Mouse (Mus musculus) embryonic facial prominence, embryonic 14.5 days (tissue): ENCODE data around the gene Elp4. TPM values are rescaled to one million over a fixed set of nuclear protein-coding genes. Genes with fewer than 3 reads are reported as not detected.
A peak's percentile ranks its signal among the peaks of the same experiment; 100 is the strongest.

ENCODE experiments used
- ATAC-seq: fragments of 200-750 bp; cut with Nextera tagmentation; 2 replicates; pipeline ENCODE4 v1.8.0; 2017; ENCODE audit warnings: low read depth, moderate number of reproducible peaks, moderate TSS enrichment
- DNase-seq: peaks from one replicate; pipeline ENCODE4 v3.0.0-alpha.2; 2015; ENCODE audit warnings: low spot score
- H3K27ac ChIP-seq: fragments of 300-500 bp; sonication (generic); replicated peaks from 2 replicates; pipeline ENCODE4 v1.5.1; 2014; ENCODE audit warnings: low read depth, mild to moderate bottlenecking, low read length, moderate library complexity
- H3K27me3 ChIP-seq: fragments of 300-500 bp; sonication (generic); replicated peaks from 2 replicates; pipeline ENCODE4 v1.6.1; 2014; ENCODE audit warnings: low read length; ENCODE audit not compliant: control insufficient read depth, insufficient read depth
- H3K36me3 ChIP-seq: fragments of 300-500 bp; sonication (generic); 2 replicates; pipeline ENCODE4 v1.6.1; 2014; ENCODE audit warnings: low read length, mixed read lengths; ENCODE audit not compliant: control insufficient read depth, insufficient read depth
- H3K4me1 ChIP-seq: fragments of 300-500 bp; sonication (generic); 2 replicates; pipeline ENCODE4 v1.6.1; 2014; ENCODE audit warnings: antibody characterized with exemption, low read length; ENCODE audit not compliant: control insufficient read depth, insufficient read depth
- H3K4me2 ChIP-seq: fragments of 300-500 bp; sonication (generic); 2 replicates; pipeline ENCODE4 v1.6.1; 2014; ENCODE audit warnings: low read depth, mild to moderate bottlenecking, low read length, moderate library complexity, mixed read lengths
- H3K4me3 ChIP-seq: fragments of 300-500 bp; sonication (generic); 2 replicates; pipeline ENCODE4 v1.5.1; 2014; ENCODE audit warnings: low read depth, mild to moderate bottlenecking, low read length
- H3K9ac ChIP-seq: fragments of 300-500 bp; sonication (generic); 2 replicates; pipeline ENCODE4 v1.6.1; 2014; ENCODE audit warnings: low read depth, mild to moderate bottlenecking, low read length, moderate library complexity, mixed read lengths
- H3K9me3 ChIP-seq: fragments of 300-500 bp; sonication (generic); 2 replicates; pipeline ENCODE4 v1.6.1; 2016; ENCODE audit warnings: low read length; ENCODE audit not compliant: control insufficient read depth
- WGBS: fragments of 180-500 bp; shearing (Covaris S2); extraction: QIAGEN DNeasy Blood & Tissue Kit; methylation state at CpG from one replicate; pipeline ENCODE4 v1.1.7; 2014; 5-methylcytosine and 5-hydroxymethylcytosine counted together
- polyA plus RNA-seq: library from polyadenylated mRNA; unstranded; fragments of >200 nt; fragmentation: Nextera tagmentation; extraction: Ambion mirVana; gene quantifications from 2 replicates; pipeline ENCODE4 v1.2.1, GENCODE M21; 2014

The Elp4 gene
- polyA plus RNA-seq, 1 experiment from 2014 or later: 28.8 TPM

DNA sequence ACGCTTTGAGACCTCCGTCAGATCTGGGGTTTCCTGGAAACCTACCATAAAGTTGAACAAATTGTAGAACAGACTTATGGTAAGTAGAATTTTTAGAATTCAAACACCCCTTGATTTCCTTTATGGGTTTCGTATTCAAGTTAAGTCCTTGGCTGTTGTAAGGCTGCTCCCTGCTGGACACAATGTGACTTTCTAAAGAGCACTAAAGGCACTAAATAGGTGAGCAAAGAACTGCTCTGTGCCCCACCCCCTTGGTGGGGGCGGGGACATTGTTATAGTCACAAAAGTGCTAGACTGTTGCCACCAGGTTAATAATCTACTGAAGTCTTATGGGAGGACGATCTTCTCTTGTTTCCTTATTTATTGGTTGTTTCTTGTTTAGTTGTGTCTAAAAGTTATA, 4.0 kb upstream of the Elp4 start:
- Histone ChIP-seq H3K4me3 (no peak overlapping the region), H3K9me3 (no peaks in the 10 kb centered on the region), H3K36me3 (peaks cover 23% of the 10 kb centered on the region), H3K27me3 (no peaks in the 10 kb centered on the region), H3K9ac (no peak overlapping the region), H3K4me2 (no peak overlapping the region), H3K27ac (no peak overlapping the region), H3K4me1 (peaks cover 12% of the 10 kb centered on the region)
- ATAC-seq: no peak
- DNase-seq: no peak
- 84% methylated on average over 5 of the region's 5 CpGs for WGBS

DNA sequence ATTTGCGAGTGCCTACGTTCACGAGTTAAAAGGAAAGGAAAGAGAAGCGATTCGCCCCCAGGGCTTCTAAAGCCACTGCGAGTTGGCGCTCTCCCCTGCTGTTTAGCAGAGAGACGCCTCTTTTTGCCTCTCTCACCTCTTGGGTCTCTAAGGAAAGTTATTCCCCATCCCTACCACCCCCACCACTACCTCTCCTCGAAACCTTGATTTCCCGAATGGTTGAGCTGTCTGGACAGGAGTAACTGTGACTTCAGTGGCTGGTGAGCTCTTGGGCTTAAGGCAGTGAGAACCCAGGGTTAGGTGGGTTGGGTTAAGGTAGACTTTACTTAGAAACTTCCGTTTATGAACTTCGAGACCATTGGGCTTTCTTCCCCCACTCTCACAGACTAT, 388 bp upstream of the Elp4 start:
- peak; percentile 10 for ATAC-seq
- peak overlapping the region; percentile 77 for H3K9ac ChIP-seq
- peak overlapping the region; percentile 65 for H3K4me3 ChIP-seq
- no peak overlapping the region; the same call in 1 of the 2 replicates for H3K27ac ChIP-seq
- H3K4me1 ChIP-seq: peaks cover 12% of the 10 kb centered on the region
- H3K36me3 ChIP-seq: peaks cover 11% of the 10 kb centered on the region; the same call in 1 of the 2 replicates
- peak overlapping the region; percentile 69 for H3K4me2 ChIP-seq
- no peaks in the 10 kb centered on the region for H3K9me3 ChIP-seq
- H3K27me3 ChIP-seq: no peaks in the 10 kb centered on the region
- no peak for DNase-seq
- WGBS: 0% methylated on average over 12 of the region's 12 CpGs

DNA sequence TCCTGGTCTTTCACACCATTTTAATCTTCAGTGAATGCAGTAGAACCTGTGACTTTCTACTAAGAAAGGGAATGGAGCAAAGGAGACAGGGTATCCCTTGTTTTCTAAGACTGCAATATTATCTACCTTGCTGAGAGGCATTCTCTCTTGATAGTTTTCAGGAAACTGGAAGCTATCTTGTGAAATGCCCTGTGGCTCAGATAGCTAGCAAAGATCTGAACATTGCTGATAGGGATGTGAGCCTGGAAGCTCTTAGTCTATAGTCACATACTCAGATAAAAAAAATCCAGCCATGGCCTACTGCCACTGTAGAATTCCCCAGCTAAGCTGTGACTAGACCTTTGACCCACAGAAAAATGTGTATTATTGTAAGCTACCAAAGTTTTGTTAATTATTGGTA, 13.5 kb downstream of the Elp4 start:
- H3K9me3 ChIP-seq: peaks cover 15% of the 10 kb centered on the region; the same call in 1 of the 2 replicates
- no peak for ATAC-seq

DNA sequence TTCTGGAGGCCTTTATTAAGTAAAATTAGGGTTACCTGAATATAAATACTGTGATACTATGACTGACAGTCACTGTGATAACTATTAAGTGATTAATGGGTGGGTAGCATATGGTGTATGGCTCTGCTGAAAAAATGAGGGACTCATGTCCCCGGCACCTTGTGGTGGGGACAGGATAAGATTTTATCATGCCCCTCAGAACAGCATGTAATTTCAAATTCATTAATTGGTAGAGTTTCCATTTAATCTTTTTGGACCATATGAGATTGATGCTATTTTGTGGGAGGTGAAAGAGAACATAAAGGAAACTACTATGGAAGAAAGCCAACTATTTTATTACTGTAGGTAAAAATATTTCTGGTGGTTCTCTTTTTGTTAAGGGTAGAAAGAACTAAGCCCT, 31.0 kb downstream of the Elp4 start:
- H3K4me3 ChIP-seq: no peak overlapping the region
- no peak overlapping the region for H3K27ac ChIP-seq
- no peak overlapping the region for H3K4me2 ChIP-seq
- H3K9ac ChIP-seq: no peak overlapping the region
- 91% methylated on average over 1 of the region's 1 CpGs for WGBS
- no peaks in the 10 kb centered on the region for H3K4me1 ChIP-seq
- DNase-seq (no peak), ATAC-seq (no peak)
- H3K9me3 ChIP-seq: 0 out of 2 replicates have a peak, but pooled peaks cover 5% of the 10 kb centered on the region
- H3K27me3 ChIP-seq: no peaks in the 10 kb centered on the region
- peaks cover 4% of the 10 kb centered on the region; the same call in 1 of the 2 replicates for H3K36me3 ChIP-seq

More for the DNA sequence above, 13.5 kb downstream of the Elp4 start:
- Histone ChIP-seq H3K36me3 (peaks cover 13% of the 10 kb centered on the region), H3K4me2 (no peak overlapping the region), H3K4me3 (no peak overlapping the region), H3K4me1 (no peaks in the 10 kb centered on the region), H3K9ac (no peak overlapping the region), H3K27me3 (no peaks in the 10 kb centered on the region), H3K27ac (no peak overlapping the region)
- DNase-seq: no peak

DNA sequence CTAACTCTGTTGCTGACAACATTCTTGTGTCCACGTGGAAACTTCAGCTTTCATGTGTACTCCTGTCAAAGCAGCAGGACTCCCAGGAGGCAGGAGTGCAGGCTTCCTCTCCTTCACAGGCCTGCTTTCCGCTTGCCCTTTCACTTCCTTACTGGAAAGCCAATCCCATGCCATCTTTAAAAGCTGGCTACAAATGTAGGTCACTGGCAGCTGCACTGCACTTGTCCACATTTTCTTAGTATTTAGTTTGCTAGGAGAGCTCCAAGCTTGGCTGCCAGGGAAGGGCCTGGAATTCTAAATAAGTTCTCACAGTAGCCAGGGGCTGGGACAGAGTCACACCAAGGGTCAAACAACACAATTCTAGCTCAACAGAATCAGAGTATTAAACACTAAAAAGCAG, 49.6 kb downstream of the Elp4 start:
- DNase-seq: peak; percentile 13
- no peaks in the 10 kb centered on the region; the same call in 1 of the 2 replicates for H3K9me3 ChIP-seq
- no peaks in the 10 kb centered on the region for H3K36me3 ChIP-seq
- 30% methylated on average over 2 of the region's 2 CpGs for WGBS
- H3K9ac ChIP-seq: no peak overlapping the region
- no peak for ATAC-seq
- no peak overlapping the region for H3K4me2 ChIP-seq
- no peaks in the 10 kb centered on the region for H3K27me3 ChIP-seq
- no peak overlapping the region for H3K4me3 ChIP-seq
- no peak overlapping the region for H3K27ac ChIP-seq
- no peaks in the 10 kb centered on the region for H3K4me1 ChIP-seq

DNA sequence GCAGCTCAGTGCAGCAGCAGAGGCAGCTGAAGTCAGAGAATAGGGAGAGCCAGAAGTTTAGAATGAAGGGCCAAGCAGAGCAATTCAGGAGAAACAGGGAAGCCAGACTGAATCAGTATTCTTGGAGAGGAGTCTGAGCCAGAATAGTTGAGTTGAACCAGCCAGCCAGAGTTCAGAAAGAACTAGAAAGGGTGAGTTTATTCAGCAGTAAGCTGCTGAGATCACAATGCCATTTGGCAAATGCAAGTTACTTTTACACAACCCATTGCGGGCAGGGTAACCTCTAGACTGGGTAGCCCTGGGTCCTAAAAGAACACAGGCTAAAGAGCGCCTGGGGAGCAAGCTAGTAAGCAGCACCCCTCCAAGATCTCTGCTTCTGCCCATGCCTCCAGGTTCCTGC, 51.4 kb downstream of the Elp4 start:
- ATAC-seq: no peak

DNA sequence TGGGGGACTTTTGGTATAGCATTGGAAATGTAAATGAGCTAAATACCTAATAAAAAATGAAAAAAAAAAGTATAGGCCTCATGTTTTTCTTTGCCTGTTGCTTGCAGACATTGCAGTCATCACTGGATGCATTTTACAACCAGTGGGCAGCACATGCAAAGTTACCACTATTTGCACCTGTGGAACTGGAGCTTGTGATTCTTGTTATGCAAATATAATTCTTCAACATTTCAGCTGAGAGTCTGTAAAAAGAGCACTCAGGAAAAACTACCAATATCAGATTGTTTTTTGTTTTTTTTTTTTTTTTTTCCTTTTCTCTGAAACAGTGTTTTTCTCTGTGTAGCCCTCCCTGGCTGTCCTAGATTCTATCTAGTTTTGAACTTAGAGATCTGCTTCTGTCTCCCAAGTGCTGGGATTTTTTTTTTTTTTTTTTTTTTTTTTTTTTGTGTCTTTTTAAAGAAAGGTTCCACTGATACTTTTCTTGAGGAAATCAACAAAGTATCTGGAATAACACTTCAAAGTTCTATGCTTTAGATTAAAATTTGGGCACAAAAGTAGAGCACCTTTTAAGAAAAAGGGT, 52.6 kb downstream of the Elp4 start:
- no peaks in the 10 kb centered on the region for H3K4me1 ChIP-seq
- H3K27ac ChIP-seq: no peak overlapping the region
- no peak overlapping the region for H3K4me2 ChIP-seq
- no peak overlapping the region for H3K4me3 ChIP-seq
- H3K9ac ChIP-seq: no peak overlapping the region
- no peaks in the 10 kb centered on the region for H3K27me3 ChIP-seq
- ATAC-seq: no peak
- H3K36me3 ChIP-seq: no peaks in the 10 kb centered on the region
- no peaks in the 10 kb centered on the region; the same call in 1 of the 2 replicates for H3K9me3 ChIP-seq
- DNase-seq: no peak

More for the DNA sequence above, 51.4 kb downstream of the Elp4 start:
- Histone ChIP-seq H3K27ac (no peak overlapping the region), H3K9me3 (no peaks in the 10 kb centered on the region; the same call in 1 of the 2 replicates), H3K4me3 (no peak overlapping the region), H3K4me2 (no peak overlapping the region), H3K36me3 (no peaks in the 10 kb centered on the region), H3K27me3 (no peaks in the 10 kb centered on the region), H3K4me1 (no peaks in the 10 kb centered on the region), H3K9ac (no peak overlapping the region)
- DNase-seq: no peak
- WGBS: 92% methylated on average over 2 of the region's 2 CpGs

DNA sequence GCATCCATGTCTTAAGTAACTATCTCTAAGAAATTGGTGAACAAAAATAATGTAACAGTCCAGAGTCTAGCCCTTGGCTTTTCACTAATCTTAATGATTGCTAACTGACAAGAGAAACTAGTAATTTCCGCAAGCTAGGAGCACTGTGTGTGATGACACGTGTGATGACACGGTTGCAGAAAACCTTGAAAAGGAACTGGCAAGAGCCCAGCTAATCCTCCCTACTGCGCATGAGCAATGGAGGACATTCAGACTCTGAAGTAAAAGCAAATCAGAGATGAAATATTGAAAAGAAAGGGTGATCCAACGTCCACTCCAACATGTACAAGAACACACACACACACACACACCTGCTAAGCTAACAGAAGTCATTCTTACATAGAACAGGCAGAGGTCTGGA, 61.2 kb downstream of the Elp4 start:
- H3K36me3 ChIP-seq: no peaks in the 10 kb centered on the region
- DNase-seq (no peak), ATAC-seq (no peak)
- no peak overlapping the region for H3K4me2 ChIP-seq
- no peak overlapping the region for H3K9ac ChIP-seq
- no peak overlapping the region for H3K4me3 ChIP-seq
- no peaks in the 10 kb centered on the region for H3K27me3 ChIP-seq
- 88% methylated on average over 5 of the region's 5 CpGs for WGBS
- H3K27ac ChIP-seq: no peak overlapping the region
- H3K4me1 ChIP-seq: no peaks in the 10 kb centered on the region
- H3K9me3 ChIP-seq: no peaks in the 10 kb centered on the region

DNA sequence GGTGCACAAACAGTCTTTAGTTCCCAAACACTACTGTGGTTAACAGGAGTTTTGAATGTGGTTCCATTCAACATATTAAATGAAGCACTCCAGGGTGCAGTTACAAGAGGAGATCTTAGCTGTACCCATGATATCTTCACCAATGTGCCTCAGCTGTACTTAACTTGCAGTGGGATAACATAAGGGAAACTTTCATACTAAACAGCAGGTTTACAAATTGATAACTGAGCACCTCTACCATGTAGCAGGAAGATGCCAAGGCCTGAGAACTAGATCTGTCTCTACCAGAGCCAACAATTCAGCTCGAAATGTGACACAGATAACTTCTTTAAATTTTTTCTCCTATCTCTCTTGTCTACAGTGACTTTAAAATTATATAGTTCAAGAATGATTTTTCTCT, 86.4 kb downstream of the Elp4 start:
- H3K4me2 ChIP-seq: no peak overlapping the region
- no peak overlapping the region for H3K27ac ChIP-seq
- no peaks in the 10 kb centered on the region for H3K27me3 ChIP-seq
- no peak overlapping the region for H3K9ac ChIP-seq
- no peak for DNase-seq
- no peak overlapping the region for H3K4me3 ChIP-seq
- H3K4me1 ChIP-seq: no peaks in the 10 kb centered on the region
- no peak for ATAC-seq
- H3K9me3 ChIP-seq: no peaks in the 10 kb centered on the region
- no peaks in the 10 kb centered on the region for H3K36me3 ChIP-seq
- WGBS: 81% methylated on average over 1 of the region's 1 CpGs
